Comparison of ENCODE assay signal across 10 mouse cellular contexts in the genomic region with DNA sequence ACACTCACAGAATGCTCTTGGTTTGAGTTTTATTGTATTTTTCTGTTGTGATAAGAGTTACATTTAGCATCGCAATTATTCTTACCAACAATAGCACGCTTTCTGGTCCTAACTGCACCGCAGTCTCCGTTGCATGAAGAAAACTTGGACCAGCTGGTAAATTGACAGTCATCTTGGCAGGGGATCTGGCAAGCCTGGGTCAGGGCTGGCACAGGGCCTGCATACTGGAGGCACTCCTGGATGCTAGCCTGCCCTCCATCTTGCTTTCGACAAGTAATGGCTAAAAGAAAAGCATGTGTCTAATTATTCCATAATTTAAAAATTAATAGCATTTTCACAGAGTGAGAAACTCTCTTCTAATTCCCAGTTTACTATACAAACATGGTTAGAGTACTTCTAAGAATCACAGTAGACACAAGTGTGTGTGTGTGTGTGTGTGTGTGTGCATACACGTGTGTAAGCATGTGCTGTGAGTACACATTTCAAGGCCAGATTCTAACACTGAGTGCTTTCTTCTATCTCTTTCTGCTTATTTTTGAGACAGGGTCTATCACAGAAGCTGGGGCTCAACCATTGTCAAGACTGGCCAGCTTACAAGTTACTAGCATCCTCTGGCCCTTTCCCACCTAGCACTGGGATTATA.
DNase-seq lines count a peak whose midpoint lies in the region; ATAC-seq and TF ChIP-seq lines count a peak whose summit lies in the region.
"Had no signal": no experiment of that assay in that cellular context is flagged by ENCODE, and none has a peak within 500 bp of the region (broad histone marks: within the 10 kb centered on the region; RNA-seq: fewer than 3 reads in every experiment).

No protein-coding gene starts in this region.

- no peak overlapping the region for H3K4me3 ChIP-seq in forebrain, postnatal 0 days (ENCODE audit: low read depth, low read length)
- H3K4me3 ChIP-seq: heart, embryonic 13.5 days; megakaryocyte, embryonic 14.5 days had no signal

- ATAC-seq in forebrain, postnatal 0 days = peak; percentile 92

- H3K4me1 ChIP-seq in forebrain, postnatal 0 days (ENCODE audit: insufficient read depth) = peaks cover 3% of the 10 kb centered on the region; the same call in 1 of the 2 replicates
- H3K4me1 ChIP-seq: heart, embryonic 13.5 days; megakaryocyte, embryonic 14.5 days had no signal

- H3K27ac ChIP-seq in forebrain, postnatal 0 days (ENCODE audit: low read depth, low read length) = no peak overlapping the region
- H3K27ac ChIP-seq: heart, embryonic 13.5 days had no signal

- peak; percentile 72 for DNase-seq in adrenal gland, postnatal 10 days
- no peak for DNase-seq in adrenal gland, adult 8-10 months
- peak; percentile 85 for DNase-seq in Muller cell, postnatal 12 days (ENCODE audit: inconsistent ontology term)
- DNase-seq in forebrain, postnatal 0 days = peak; percentile 87
- peak; percentile 41 to 65 for DNase-seq in kidney, postnatal 36 days
- peak; percentile 69 for DNase-seq in lung, postnatal 10 days
- no peak for DNase-seq in embryo, embryonic 11 days
- no peak for DNase-seq in urinary bladder, postnatal 4 days (ENCODE audit: low spot score in 2 of 2)

- no peak for TF ChIP-seq CTCF in forebrain, postnatal 0 days (IDR thresholded peaks at IDR 0.05; ENCODE audit: low read depth)

- H3K4me2 ChIP-seq in forebrain, postnatal 0 days (ENCODE audit: low read depth) = no peak overlapping the region
- H3K4me2 ChIP-seq: heart, embryonic 13.5 days had no signal

- H3K27me3 ChIP-seq in forebrain, postnatal 0 days (ENCODE audit: insufficient read depth, low read length) = no peaks in the 10 kb centered on the region
- H3K27me3 ChIP-seq: heart, embryonic 13.5 days; megakaryocyte, embryonic 14.5 days had no signal

- 34% methylated on average over 6 of the region's 6 CpGs for WGBS in forebrain, postnatal 0 days

- H3K9me3 ChIP-seq in forebrain, postnatal 0 days (ENCODE audit: low read length) = no peaks in the 10 kb centered on the region
- H3K9me3 ChIP-seq: heart, embryonic 13.5 days had no signal

- no peaks in the 10 kb centered on the region for H3K36me3 ChIP-seq in forebrain, postnatal 0 days (ENCODE audit: insufficient read depth)
- H3K36me3 ChIP-seq: heart, embryonic 13.5 days had no signal

- no peak overlapping the region for H3K9ac ChIP-seq in forebrain, postnatal 0 days
- H3K9ac ChIP-seq: heart, embryonic 13.5 days had no signal

Comparison
In these comparisons a context has a peak if more than half of its experiments do, and no peak if none do; other contexts are left out.
1. DNase-seq: peak in adrenal gland, postnatal 10 days (single experiment), Muller cell, postnatal 12 days (single experiment), forebrain, postnatal 0 days (single experiment), kidney, postnatal 36 days (2 of 2) and lung, postnatal 10 days (single experiment); none in adrenal gland, adult 8-10 months (single experiment), embryo, embryonic 11 days (single experiment) and urinary bladder, postnatal 4 days (0 of 2).